Mouse (Mus musculus) forebrain, embryonic 14.5 days (tissue): ENCODE data around the gene Lrba. TPM values are rescaled to one million over a fixed set of nuclear protein-coding genes. Genes with fewer than 3 reads are reported as not detected.
A peak's percentile ranks its signal among the peaks of the same experiment; 100 is the strongest.

Source experiments
- ATAC-seq: fragments of 200-750 bp; cut with Nextera tagmentation; 2 replicates; pipeline ENCODE4 v1.8.0; 2017; ENCODE audit warnings: mild to moderate bottlenecking, moderate library complexity
- DNase-seq: peaks from one replicate; pipeline ENCODE4 v3.0.0-alpha.2; 2015; ENCODE audit warnings: low spot score
- H3K27ac ChIP-seq: fragments of 300-500 bp; sonication (generic); 2 replicates; pipeline ENCODE4 v1.5.1; 2014; ENCODE audit warnings: low read depth, mild to moderate bottlenecking, control low read depth, low read length, moderate library complexity
- H3K27me3 ChIP-seq: fragments of 300-500 bp; sonication (generic); replicated peaks from 2 replicates; pipeline ENCODE4 v1.6.1; 2014; ENCODE audit warnings: low read length, control low read depth, mixed read lengths; ENCODE audit not compliant: control insufficient read depth, insufficient read depth
- H3K36me3 ChIP-seq: fragments of 300-500 bp; sonication (generic); 2 replicates; pipeline ENCODE4 v1.6.1; 2014; ENCODE audit warnings: low read length, control low read depth; ENCODE audit not compliant: control insufficient read depth, insufficient read depth
- H3K4me1 ChIP-seq: fragments of 300-500 bp; sonication (generic); 2 replicates; pipeline ENCODE4 v1.6.1; 2014; ENCODE audit warnings: antibody characterized with exemption, low read length, control low read depth; ENCODE audit not compliant: control insufficient read depth, insufficient read depth
- H3K4me2 ChIP-seq: fragments of 300-500 bp; sonication (generic); 2 replicates; pipeline ENCODE4 v1.6.1; 2014; ENCODE audit warnings: mild to moderate bottlenecking, control low read depth, low read length
- H3K4me3 ChIP-seq: fragments of 300-500 bp; sonication (generic); 2 replicates; pipeline ENCODE4 v1.5.1; 2014; ENCODE audit warnings: low read depth, low read length, control low read depth
- H3K9ac ChIP-seq: fragments of 300-500 bp; sonication (generic); 2 replicates; pipeline ENCODE4 v1.6.1; 2014; ENCODE audit warnings: mild to moderate bottlenecking, low read length, control low read depth, moderate library complexity
- H3K9me3 ChIP-seq: fragments of 300-500 bp; sonication (generic); replicated peaks from 2 replicates; pipeline ENCODE4 v1.6.1; 2016; ENCODE audit warnings: low read length, control low read depth, mixed read lengths; ENCODE audit not compliant: control insufficient read depth
- WGBS: fragments of 180-500 bp; shearing (Covaris S2); extraction: QIAGEN DNeasy Blood & Tissue Kit; methylation state at CpG from one replicate; pipeline ENCODE4 v1.1.7; 2014; 5-methylcytosine and 5-hydroxymethylcytosine counted together
- polyA plus RNA-seq: library from polyadenylated mRNA; unstranded; fragments of >200 nt; fragmentation: Nextera tagmentation; extraction: Ambion mirVana; gene quantifications from 2 replicates; pipeline ENCODE4 v1.2.1, GENCODE M21; 2014

Gene Lrba
- polyA plus RNA-seq, 1 experiment from 2014 or later: 2.9 TPM

DNA sequence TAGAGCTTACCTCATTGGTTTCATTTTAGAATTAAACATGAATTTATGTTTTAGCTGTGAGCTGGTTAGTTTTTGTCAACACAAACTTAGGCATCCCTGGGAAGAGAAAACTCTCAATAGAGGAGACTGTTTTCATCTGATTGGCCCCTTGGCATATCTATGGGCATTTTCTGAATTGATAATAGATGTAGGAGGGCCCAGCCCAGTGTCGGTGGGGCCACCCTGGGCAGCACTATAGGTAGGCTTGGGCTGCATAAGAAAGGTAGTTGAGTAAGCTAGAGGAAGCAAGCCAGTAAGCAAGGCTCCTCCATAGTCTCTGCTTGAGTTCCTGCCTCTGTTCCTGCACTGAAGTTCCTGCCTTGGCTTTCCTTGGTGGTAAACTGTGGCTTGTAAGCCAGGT, 26.7 kb downstream of the Lrba start:
- Histone ChIP-seq H3K27me3 (no peaks in the 10 kb centered on the region), H3K4me3 (no peak overlapping the region), H3K36me3 (no peaks in the 10 kb centered on the region), H3K4me2 (no peak overlapping the region), H3K27ac (no peak overlapping the region), H3K4me1 (no peaks in the 10 kb centered on the region), H3K9ac (no peak overlapping the region), H3K9me3 (no peaks in the 10 kb centered on the region)
- 69% methylated on average over 1 of the region's 1 CpGs for whole genome bisulfite sequencing
- DNase-seq (no peak), ATAC-seq (no peak)

DNA sequence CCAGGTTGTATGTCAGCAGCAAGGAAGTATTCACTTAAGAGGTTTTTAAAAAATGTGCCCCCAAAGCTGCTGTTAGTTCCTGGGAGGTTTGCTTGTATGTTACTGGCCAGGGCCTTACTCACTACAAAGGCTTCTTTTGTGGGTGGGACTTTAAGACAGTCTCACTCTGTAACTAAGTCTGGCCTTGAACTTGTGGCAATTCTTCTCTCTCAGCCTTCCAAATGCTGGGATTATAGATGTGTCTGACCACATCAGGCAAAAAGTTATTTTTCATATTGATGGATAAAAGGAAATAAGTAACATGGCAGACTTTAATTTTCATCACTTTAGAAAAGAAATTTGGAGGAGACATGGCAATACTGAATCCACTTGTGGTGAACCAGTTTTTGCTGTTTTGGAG, 28.1 kb downstream of the Lrba start:
- H3K9ac ChIP-seq: no peak overlapping the region
- no peak for DNase-seq

DNA sequence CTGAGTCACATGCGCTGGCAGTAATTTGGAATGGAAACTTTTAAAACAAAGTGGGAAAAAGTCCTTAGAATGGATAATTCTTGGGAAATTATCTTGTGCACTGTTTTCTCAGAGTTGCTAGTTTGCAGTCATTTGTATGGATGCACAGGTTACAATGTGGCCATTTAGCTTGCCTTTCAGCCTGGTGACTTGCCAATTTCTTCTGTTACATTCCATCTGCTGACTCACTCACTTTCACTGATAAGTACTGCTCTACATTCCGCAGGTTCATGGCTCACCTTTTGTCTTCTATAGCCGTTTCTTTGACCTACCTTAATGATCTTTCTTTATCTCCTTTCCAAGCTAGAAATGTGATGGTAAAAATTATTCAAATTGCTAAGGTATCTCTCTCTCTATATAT, 28.6 kb downstream of the Lrba start:
- no peaks in the 10 kb centered on the region for H3K4me1 ChIP-seq
- 75% methylated on average over 3 of the region's 3 CpGs for WGBS
- H3K9ac ChIP-seq: no peak overlapping the region
- no peaks in the 10 kb centered on the region for H3K9me3 ChIP-seq
- no peak overlapping the region for H3K4me2 ChIP-seq
- H3K27ac ChIP-seq: no peak overlapping the region
- no peaks in the 10 kb centered on the region for H3K27me3 ChIP-seq
- H3K36me3 ChIP-seq: no peaks in the 10 kb centered on the region
- DNase-seq (no peak), ATAC-seq (no peak)
- H3K4me3 ChIP-seq: no peak overlapping the region

More for the DNA sequence above, 28.1 kb downstream of the Lrba start:
- no peak overlapping the region for H3K4me2 ChIP-seq
- ATAC-seq: no peak
- H3K4me3 ChIP-seq: no peak overlapping the region
- no peak overlapping the region for H3K27ac ChIP-seq
- H3K36me3 ChIP-seq: no peaks in the 10 kb centered on the region
- no peaks in the 10 kb centered on the region for H3K9me3 ChIP-seq
- H3K27me3 ChIP-seq: no peaks in the 10 kb centered on the region
- H3K4me1 ChIP-seq: no peaks in the 10 kb centered on the region

DNA sequence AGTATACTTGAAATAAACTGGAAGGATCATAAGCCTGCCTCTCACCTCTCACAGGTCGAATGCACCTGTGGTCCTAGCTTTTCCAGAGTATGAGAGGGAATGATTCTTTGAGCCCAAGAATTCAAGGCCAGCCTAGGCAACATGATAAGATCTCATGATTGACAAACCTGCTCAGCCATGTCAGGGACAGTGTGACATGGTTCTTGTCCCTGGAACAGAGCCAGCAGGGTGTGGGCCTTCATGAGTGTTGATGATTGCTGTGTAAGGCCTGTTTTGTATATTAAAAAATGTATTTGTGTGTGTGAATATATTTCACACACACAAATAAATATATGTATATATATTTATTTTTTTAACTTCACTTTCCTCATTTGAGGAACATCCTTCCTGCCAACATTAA, 29.3 kb downstream of the Lrba start:
- Histone ChIP-seq H3K9ac (no peak overlapping the region), H3K27ac (no peak overlapping the region), H3K4me1 (no peaks in the 10 kb centered on the region), H3K4me2 (no peak overlapping the region), H3K9me3 (no peaks in the 10 kb centered on the region), H3K27me3 (no peaks in the 10 kb centered on the region), H3K4me3 (no peak overlapping the region), H3K36me3 (no peaks in the 10 kb centered on the region)
- DNase-seq (no peak), ATAC-seq (no peak)
- 80% methylated on average over 1 of the region's 1 CpGs for WGBS

DNA sequence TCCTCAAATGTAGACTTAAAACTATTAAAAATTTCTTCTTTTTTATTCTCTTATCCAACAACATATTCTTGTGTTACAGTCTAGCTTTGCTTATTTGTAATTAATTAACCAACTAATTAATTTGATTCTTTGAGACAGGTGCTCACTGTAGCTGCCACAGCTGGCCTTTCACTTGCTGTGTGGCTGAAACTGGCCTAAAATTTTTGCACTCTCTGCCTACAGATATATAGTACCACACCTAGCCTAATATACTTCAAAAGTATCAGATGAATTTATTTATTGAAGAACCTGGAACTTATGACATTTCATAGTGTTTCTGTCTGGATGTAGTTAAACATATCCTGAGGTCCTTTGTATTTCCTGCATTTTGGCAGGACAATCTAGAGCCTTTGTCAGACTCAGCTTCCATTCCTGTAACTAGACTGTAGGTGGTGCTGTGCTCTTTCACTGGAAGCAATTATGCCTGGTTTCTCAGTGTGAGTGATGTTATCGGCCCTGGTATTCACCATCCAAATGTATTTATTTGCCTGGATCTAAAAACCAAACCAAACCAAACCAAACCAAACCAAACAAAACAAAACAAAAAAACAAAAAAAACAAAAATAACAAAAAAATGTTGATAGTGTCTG, 43.7 kb downstream of the Lrba start:
- ATAC-seq: peak; percentile 90
- no peak overlapping the region for H3K27ac ChIP-seq
- H3K4me2 ChIP-seq: no peak overlapping the region
- H3K4me1 ChIP-seq: no peaks in the 10 kb centered on the region
- H3K9ac ChIP-seq: no peak overlapping the region
- H3K4me3 ChIP-seq: no peak overlapping the region
- 0% methylated on average over 1 of the region's 1 CpGs for WGBS
- H3K36me3 ChIP-seq: no peaks in the 10 kb centered on the region
- DNase-seq: peak; percentile 89
- H3K27me3 ChIP-seq: no peaks in the 10 kb centered on the region
- H3K9me3 ChIP-seq: no peaks in the 10 kb centered on the region

DNA sequence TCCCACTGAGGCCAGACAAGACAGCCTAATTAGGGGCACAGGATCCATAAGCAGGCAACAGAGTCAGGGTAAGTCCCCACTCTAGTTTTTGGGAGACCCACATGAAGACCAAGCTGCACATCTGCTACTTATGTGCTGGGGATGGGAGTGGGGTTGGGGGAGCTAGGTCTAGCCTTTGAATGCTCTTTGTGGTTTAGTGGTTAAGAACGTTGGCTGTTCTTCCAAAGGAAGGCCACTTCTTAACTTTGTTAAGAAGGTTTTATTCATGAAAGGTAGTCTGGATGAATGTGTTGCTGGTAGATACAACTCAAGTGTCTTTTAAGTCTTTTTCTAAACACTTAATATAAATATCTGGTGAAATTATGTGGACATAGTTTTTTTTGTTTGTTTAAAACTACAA, 51.2 kb downstream of the Lrba start:
- Histone ChIP-seq H3K9me3 (no peaks in the 10 kb centered on the region), H3K27ac (no peak overlapping the region), H3K4me2 (no peak overlapping the region), H3K4me1 (no peaks in the 10 kb centered on the region), H3K4me3 (no peak overlapping the region), H3K27me3 (no peaks in the 10 kb centered on the region), H3K9ac (no peak overlapping the region), H3K36me3 (no peaks in the 10 kb centered on the region)
- DNase-seq (no peak), ATAC-seq (no peak)
- WGBS: 62% methylated on average over 1 of the region's 1 CpGs

DNA sequence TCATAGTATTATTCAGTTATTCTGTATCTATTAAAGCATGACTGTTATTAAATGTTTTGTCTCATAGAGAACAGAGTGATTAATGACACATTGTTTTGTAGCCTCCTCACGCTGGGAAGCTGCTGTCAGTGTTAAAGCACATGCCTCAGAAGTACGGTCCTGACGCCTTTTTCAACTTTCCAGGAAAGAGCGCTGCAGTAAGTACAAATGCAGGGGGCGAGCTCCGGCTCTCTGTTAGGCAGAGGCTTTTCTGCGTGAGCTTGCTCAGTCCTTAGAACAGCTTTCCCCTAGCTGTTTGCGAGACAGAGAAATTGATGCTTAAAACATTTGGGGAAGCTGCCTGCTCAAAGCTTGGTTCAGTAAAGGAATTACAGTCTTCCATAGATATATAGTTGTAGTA, 66.8 kb downstream of the Lrba start:
- WGBS: 53% methylated on average over 8 of the region's 8 CpGs
- no peak overlapping the region for H3K4me2 ChIP-seq
- no peaks in the 10 kb centered on the region for H3K36me3 ChIP-seq
- H3K27ac ChIP-seq: no peak overlapping the region
- ATAC-seq: no peak
- no peak for DNase-seq
- H3K27me3 ChIP-seq: no peaks in the 10 kb centered on the region
- H3K4me1 ChIP-seq: no peaks in the 10 kb centered on the region
- no peak overlapping the region for H3K4me3 ChIP-seq
- no peaks in the 10 kb centered on the region for H3K9me3 ChIP-seq
- no peak overlapping the region for H3K9ac ChIP-seq

DNA sequence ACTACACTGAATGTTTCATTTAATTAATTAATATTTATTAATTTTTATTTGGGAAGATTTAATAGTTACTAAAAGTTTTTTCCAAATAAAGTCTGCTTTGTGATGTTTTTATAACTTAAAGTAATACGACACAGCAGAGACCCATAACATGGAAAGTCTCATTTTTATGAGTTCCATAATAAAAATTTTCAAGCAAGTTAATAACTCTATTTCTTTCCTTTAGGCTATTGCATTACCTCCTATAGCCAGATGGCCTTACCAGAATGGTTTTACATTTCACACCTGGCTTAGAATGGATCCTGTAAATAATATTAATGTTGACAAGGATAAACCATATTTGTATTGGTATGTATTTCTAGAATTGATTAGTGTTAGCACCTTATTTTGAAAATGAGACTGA, 70.4 kb downstream of the Lrba start:
- H3K27me3 ChIP-seq: no peaks in the 10 kb centered on the region
- H3K4me3 ChIP-seq: no peak overlapping the region
- ATAC-seq (no peak), DNase-seq (no peak)
- no peak overlapping the region for H3K27ac ChIP-seq
- H3K4me1 ChIP-seq: no peaks in the 10 kb centered on the region
- H3K36me3 ChIP-seq: no peaks in the 10 kb centered on the region
- 88% methylated on average over 1 of the region's 1 CpGs for WGBS
- no peak overlapping the region for H3K4me2 ChIP-seq
- H3K9ac ChIP-seq: no peak overlapping the region
- H3K9me3 ChIP-seq: no peaks in the 10 kb centered on the region

DNA sequence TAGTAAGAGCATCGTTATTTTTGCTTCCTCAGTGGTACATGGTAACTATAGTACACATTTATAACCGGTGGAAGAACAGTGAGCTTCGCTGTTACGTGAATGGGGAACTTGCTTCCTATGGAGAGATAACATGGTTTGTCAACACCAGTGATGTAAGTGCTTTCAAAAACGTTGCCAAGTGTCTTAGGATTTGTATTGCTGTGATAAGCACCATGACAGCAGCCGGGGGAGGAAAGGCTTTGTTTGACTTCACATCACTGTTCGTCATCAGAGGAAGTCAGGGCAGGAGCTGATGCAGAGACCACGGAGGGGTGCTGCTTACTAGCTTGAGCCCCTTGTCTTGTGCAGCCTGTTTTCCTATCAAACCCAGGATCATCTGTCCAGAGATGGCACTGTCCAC, 71.7 kb downstream of the Lrba start:
- DNase-seq: no peak
- WGBS: 71% methylated on average over 8 of the region's 8 CpGs

More for the DNA sequence above, 71.7 kb downstream of the Lrba start:
- no peaks in the 10 kb centered on the region for H3K36me3 ChIP-seq
- H3K4me1 ChIP-seq: no peaks in the 10 kb centered on the region
- no peaks in the 10 kb centered on the region for H3K27me3 ChIP-seq
- H3K27ac ChIP-seq: no peak overlapping the region
- no peak overlapping the region for H3K4me3 ChIP-seq
- H3K9me3 ChIP-seq: no peaks in the 10 kb centered on the region
- no peak overlapping the region for H3K4me2 ChIP-seq
- no peak overlapping the region for H3K9ac ChIP-seq
- no peak for ATAC-seq
